Mouse (Mus musculus) ES-E14 (cell line): ENCODE measurements around the gene Ap1ar.

Experiments used
- CHD2 ChIP-seq: IDR thresholded peaks from 2 replicates; pipeline ENCODE4 v1.6.1; 2014; ENCODE audit warnings: mild to moderate bottlenecking, low read depth, low read length, inconsistent platforms
- HCFC1 ChIP-seq: IDR thresholded peaks from 2 replicates; pipeline ENCODE4 v1.6.1; 2012; ENCODE audit warnings: low read length, inconsistent platforms, borderline replicate concordance; ENCODE audit not compliant: insufficient read depth
- MAFK ChIP-seq: IDR thresholded peaks from 2 replicates; pipeline ENCODE4 v1.6.1; 2014; ENCODE audit warnings: mild to moderate bottlenecking, low read depth, low read length, inconsistent platforms; ENCODE audit not compliant: insufficient read depth
- ZC3H11A ChIP-seq: IDR thresholded peaks from 2 replicates; pipeline ENCODE4 v1.6.1; 2012; ENCODE audit warnings: low read depth, mild to moderate bottlenecking, inconsistent platforms, low read length, borderline replicate concordance
- ZNF384 ChIP-seq: IDR thresholded peaks from 2 replicates; pipeline ENCODE4 v1.6.1; 2012; ENCODE audit warnings: low read depth, low read length, inconsistent platforms

- TF ChIP-seq MAFK = no peak
- TF ChIP-seq ZNF384 = no peak
- TF ChIP-seq CHD2 = no peak
- no peak for TF ChIP-seq ZC3H11A
- no peak for TF ChIP-seq HCFC1
Measured at GRCm38 (mm10) chr3:127881684-127882083, 44.4 kb upstream of the Ap1ar start.
